Mouse (Mus musculus) CD8-positive naive resting alpha-beta T cell, adult 57 days (primary cell): Measurements from ENCODE around the gene Tnfrsf22. TPM values are rescaled to one million over a fixed set of nuclear protein-coding genes. Genes with fewer than 3 reads are reported as not detected.

ENCODE experiments used
- total RNA-seq: library from RNA; stranded (reverse); gene quantifications from one replicate; pipeline ENCODE4 v1.2.4, GENCODE M21; 2023

Gene Tnfrsf22
- 23.6 TPM for total RNA-seq

GRCm38 (mm10) chr7:143649034-143649768, at the start of gene Tnfrsf22:
TSS of gene Tnfrsf22 (minus strand) at chr7:143649661.

GRCm38 (mm10) chr7:143685359-143686067, 36.1 kb upstream of the Tnfrsf22 start, which contains the start of gene Tnfrsf23:
TSS of gene Tnfrsf23 (minus strand) at chr7:143685872.

GRCm38 (mm10) chr7:143628540-143628939, 20.9 kb downstream of the Tnfrsf22 start, which contains the start of gene Tnfrsf26:
TSS of gene Tnfrsf26 (minus strand) at chr7:143628722.

GRCm38 (mm10) chr7:143599428-143600230, 49.8 kb downstream of the Tnfrsf22 start, which contains the start of gene Cars:
TSS of gene Cars (minus strand) at chr7:143600090.

Other genes starting within 250 kb of the Tnfrsf22 start
- 2.2 TPM for gene Cdkn1c, start 188.6 kb downstream of the Tnfrsf22 start, total RNA-seq
- gene Slc22a18, start 175.9 kb downstream of the Tnfrsf22 start, total RNA-seq, result not detected
- gene Phlda2, start 146.5 kb downstream of the Tnfrsf22 start, total RNA-seq, result not detected
- 209 TPM for gene Nap1l4, start 100.6 kb downstream of the Tnfrsf22 start, total RNA-seq
- 58.8 TPM for gene Cars, start 49.6 kb downstream of the Tnfrsf22 start, total RNA-seq
- 43.1 TPM for gene Tnfrsf26, start 20.9 kb downstream of the Tnfrsf22 start, total RNA-seq
- 2.3 TPM for gene Tnfrsf23, start 36.2 kb upstream of the Tnfrsf22 start, total RNA-seq
- 36.6 TPM for gene Osbpl5, start 107.3 kb upstream of the Tnfrsf22 start, total RNA-seq
- not detected for gene Mrgprg, start 117.3 kb upstream of the Tnfrsf22 start, total RNA-seq
- gene Mrgpre, start 134.8 kb upstream of the Tnfrsf22 start, total RNA-seq, result 1.0 TPM
- gene Nadsyn1, start 173.2 kb upstream of the Tnfrsf22 start, total RNA-seq, result 13.2 TPM
- 20.1 TPM for gene Dhcr7, start 173.5 kb upstream of the Tnfrsf22 start, total RNA-seq
- not detected for gene Gm498, start 217.2 kb upstream of the Tnfrsf22 start, total RNA-seq